Comparison of ENCODE assay signal across 9 mouse cellular contexts in the genomic region with DNA sequence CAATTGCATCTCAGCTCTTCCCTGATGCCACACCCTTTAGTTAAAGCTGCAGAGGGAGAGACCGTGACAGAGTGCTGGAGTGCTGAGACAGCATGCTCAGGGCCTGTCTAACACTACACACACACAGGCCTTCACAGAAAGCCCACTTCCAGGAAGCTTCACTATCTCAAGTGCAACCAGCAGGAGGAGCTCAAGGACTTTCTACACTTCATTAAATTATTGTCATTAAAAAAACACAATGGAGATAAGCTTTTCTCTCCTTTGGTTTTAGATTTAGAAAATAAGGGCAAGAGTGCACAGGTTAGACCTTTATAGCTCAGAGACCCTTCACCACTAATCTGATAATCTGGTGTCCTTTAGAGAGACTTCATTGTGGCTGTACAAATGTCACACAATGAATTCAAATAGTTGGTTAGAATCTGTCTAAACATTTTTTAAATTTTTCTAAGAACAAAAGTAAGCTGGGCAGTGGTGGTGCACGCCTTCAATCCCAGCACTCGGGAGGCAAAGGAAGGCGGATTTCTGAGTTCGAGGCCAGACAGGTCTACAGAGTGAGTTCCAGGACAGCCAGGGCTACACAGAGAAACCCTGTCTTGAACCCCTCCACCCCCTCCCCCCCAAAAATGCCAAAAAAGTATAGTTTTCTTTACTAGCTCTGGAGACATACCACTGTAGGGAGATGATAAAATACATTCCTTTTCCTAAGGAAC. TPM values are rescaled to one million over a fixed set of nuclear protein-coding genes. Genes with fewer than 3 reads are reported as not detected.
A peak's percentile ranks its signal among the peaks of the same experiment; 100 is the strongest.
DNase-seq lines count a peak whose midpoint lies in the region; ATAC-seq and TF ChIP-seq lines count a peak whose summit lies in the region.
"Had no signal": no experiment of that assay in that cellular context is flagged by ENCODE, and none has a peak within 500 bp of the region (broad histone marks: within the 10 kb centered on the region; RNA-seq: fewer than 3 reads in every experiment).

No protein-coding gene starts in this region.

- no peak overlapping the region for H3K4me2 ChIP-seq in midbrain, embryonic 12.5 days (replicated peaks)
- no peak overlapping the region for H3K4me2 ChIP-seq in stomach, postnatal 0 days (replicated peaks; ENCODE audit: low read depth)

- H3K4me3 ChIP-seq in midbrain, embryonic 12.5 days = no peak overlapping the region
- H3K4me3 ChIP-seq in stomach, postnatal 0 days (ENCODE audit: low read depth, low read length) = no peak overlapping the region

- TF ChIP-seq EP300 in stomach, postnatal 0 days (optimal IDR thresholded peaks at IDR 0.05) = no peak

- H3K27ac ChIP-seq in midbrain, embryonic 12.5 days (replicated peaks) = no peak overlapping the region
- H3K27ac ChIP-seq in stomach, postnatal 0 days (replicated peaks) = no peak overlapping the region

- H3K36me3 ChIP-seq in midbrain, embryonic 12.5 days = peaks cover 30% of the 10 kb centered on the region
- peaks cover 4% of the 10 kb centered on the region for H3K36me3 ChIP-seq in stomach, postnatal 0 days (ENCODE audit: control insufficient read depth, insufficient read depth, low read length)

- peak; percentile 45 for DNase-seq in gastrocnemius, postnatal 10 days
- DNase-seq in gastrocnemius, postnatal 36 days = no peak
- DNase-seq in MEL-GATA-1-ER (ENCODE audit: extremely low read depth, low read depth) = peak; percentile 45
- peak; percentile 35 for DNase-seq in embryo, embryonic 11.5 days (ENCODE audit: low read depth, low spot score)
- peak; percentile 46 to 74 for DNase-seq in layer of hippocampus, postnatal 14 days (ENCODE audit: low spot score in 2 of 2)
- peak; percentile 48 for DNase-seq in stomach, postnatal 0 days (ENCODE audit: low spot score)

- H3K9ac ChIP-seq in midbrain, embryonic 12.5 days (replicated peaks) = no peak overlapping the region
- H3K9ac ChIP-seq in stomach, postnatal 0 days (ENCODE audit: low read length) = no peak overlapping the region

- peak; percentile 84 to 89 for ATAC-seq in hematopoietic stem cell, adult 5-6 weeks (replicated peaks in 1 of 2; ENCODE audit: insufficient read depth in 1 of 2, low FRiP score in 2 of 2, low TSS enrichment in 1 of 2, low read depth in 1 of 2, poor library complexity in 2 of 2, severe bottlenecking in 2 of 2)
- peak; percentile 69; the same call in 1 of the 2 replicates for ATAC-seq in midbrain, embryonic 12.5 days (ENCODE audit: low FRiP score, low read depth)
- ATAC-seq in stomach, postnatal 0 days (ENCODE audit: low FRiP score, low TSS enrichment) = peak; percentile 68; the same call in 1 of the 2 replicates

- TF ChIP-seq CTCF in stomach, postnatal 0 days (IDR thresholded peaks at IDR 0.05; ENCODE audit: low read depth) = peak; percentile 85

- H3K4me1 ChIP-seq in midbrain, embryonic 12.5 days = no peaks in the 10 kb centered on the region
- H3K4me1 ChIP-seq in stomach, postnatal 0 days (replicated peaks; ENCODE audit: control insufficient read depth, insufficient read depth) = no peaks in the 10 kb centered on the region

- WGBS in midbrain, embryonic 12.5 days = 47% methylated on average over 5 of the region's 5 CpGs
- WGBS in stomach, postnatal 0 days = 59% methylated on average over 5 of the region's 5 CpGs

- H3K27me3 ChIP-seq in midbrain, embryonic 12.5 days = no peaks in the 10 kb centered on the region
- H3K27me3 ChIP-seq in stomach, postnatal 0 days (ENCODE audit: control insufficient read depth, insufficient read depth, low read length) = no peaks in the 10 kb centered on the region

- intact Hi-C loops in gastrocnemius, postnatal 36 days (cut with DNase I) = loop anchor here (2.0 kb wide), 1 partner anchor 456 kb away; no protein-coding TSS in a partner anchor

- H3K9me3 ChIP-seq in midbrain, embryonic 12.5 days = no peaks in the 10 kb centered on the region
- no peaks in the 10 kb centered on the region for H3K9me3 ChIP-seq in stomach, postnatal 0 days (ENCODE audit: control insufficient read depth, low read length)

RNA-seq across cellular contexts. Expression of gene Mcm6, which starts 9.4 kb away (rescaled TPM):
- 10 to 100 TPM; 15.3 to 22.4 TPM for total RNA-seq in gastrocnemius, postnatal 10 days (2021)
- total RNA-seq in gastrocnemius, postnatal 36 days (2021) = 1 to 10 TPM; 2.1 to 2.2 TPM
- total RNA-seq in hematopoietic stem cell, adult 5-6 weeks (2017) = 366 and 400 TPM in 2 replicates
- 10 to 100 TPM; 11.2 to 14.1 TPM for total RNA-seq in layer of hippocampus, postnatal 14 days (2021)
- polyA plus RNA-seq in midbrain, embryonic 12.5 days (2016; fragmentation: Nextera tagmentation; extraction: Ambion mirVana) = 209 and 219 TPM in 2 replicates
- polyA plus RNA-seq in stomach, postnatal 0 days (2015; fragmentation: Nextera tagmentation; extraction: Ambion mirVana) = 54.9 and 58.3 TPM in 2 replicates

RNA-seq across cellular contexts. Expression of gene Lct, which starts 40.8 kb away (rescaled TPM):
- under 1 TPM; 0.09 to 0.14 TPM for total RNA-seq in gastrocnemius, postnatal 10 days (2021)
- under 1 TPM in 1 of 2 experiments, not detected in 1; 0.05 TPM for total RNA-seq in gastrocnemius, postnatal 36 days (2021)
- total RNA-seq in hematopoietic stem cell, adult 5-6 weeks (2017) = 0.10 and 0.63 TPM in 2 replicates
- 10 to 100 TPM; 34.9 to 36.6 TPM for total RNA-seq in layer of hippocampus, postnatal 14 days (2021)
- polyA plus RNA-seq in midbrain, embryonic 12.5 days (2016; fragmentation: Nextera tagmentation; extraction: Ambion mirVana) = 0.06 and 0.14 TPM in 2 replicates
- polyA plus RNA-seq in stomach, postnatal 0 days (2015; fragmentation: Nextera tagmentation; extraction: Ambion mirVana) = 1.3 and 2.8 TPM in 2 replicates
- total RNA-seq: adrenal gland, adult 18-20 months had no signal

RNA-seq across cellular contexts. Expression of gene Dars, which starts 48.3 kb away (rescaled TPM):
- total RNA-seq in gastrocnemius, postnatal 10 days (2021) = 10 to 100 TPM; 74.8 to 75.2 TPM
- 10 to 100 TPM; 57.1 to 67.3 TPM for total RNA-seq in gastrocnemius, postnatal 36 days (2021)
- total RNA-seq in hematopoietic stem cell, adult 5-6 weeks (2017) = 224 and 253 TPM in 2 replicates
- total RNA-seq in layer of hippocampus, postnatal 14 days (2021) = 10 to 100 TPM; 68.9 to 71.2 TPM
- 164 and 174 TPM in 2 replicates for polyA plus RNA-seq in midbrain, embryonic 12.5 days (2016; fragmentation: Nextera tagmentation; extraction: Ambion mirVana)
- 85.7 and 89.9 TPM in 2 replicates for polyA plus RNA-seq in stomach, postnatal 0 days (2015; fragmentation: Nextera tagmentation; extraction: Ambion mirVana)

Comparison
In these comparisons a context has a peak if more than half of its experiments do, and no peak if none do; other contexts are left out.
1. DNase-seq: peak in gastrocnemius, postnatal 10 days (single experiment), MEL-GATA-1-ER (single experiment), embryo, embryonic 11.5 days (single experiment), layer of hippocampus, postnatal 14 days (2 of 2) and stomach, postnatal 0 days (single experiment); none in gastrocnemius, postnatal 36 days (0 of 2).
2. RNA of gene Mcm6, which starts 9.4 kb away (total RNA-seq): 366 to 400 TPM in hematopoietic stem cell, adult 5-6 weeks; 15.3 to 22.4 TPM in gastrocnemius, postnatal 10 days, 11.2 to 14.1 TPM in layer of hippocampus, postnatal 14 days and 2.1 to 2.2 TPM in gastrocnemius, postnatal 36 days; every median in the first group is over 10 times any median in the second.
3. RNA of gene Lct, which starts 40.8 kb away (total RNA-seq): 34.9 to 36.6 TPM in layer of hippocampus, postnatal 14 days; 0.09 to 0.14 TPM in gastrocnemius, postnatal 10 days, 0.10 to 0.63 TPM in hematopoietic stem cell, adult 5-6 weeks and 0.05 TPM in gastrocnemius, postnatal 36 days; every median in the first group is over 10 times any median in the second.
4. Peak in every context shown above with its lines, with median percentiles within 50 percentile points of each other: ATAC-seq.